Mouse (Mus musculus) adrenal gland, postnatal 4 days (tissue): Measurements from ENCODE around the gene Oscp1. TPM values are rescaled to one million over a fixed set of nuclear protein-coding genes. Genes with fewer than 3 reads are reported as not detected.
A peak's percentile ranks its signal among the peaks of the same experiment; 100 is the strongest.
"Not testable (repeated sequence)": the region's sequence is repeated elsewhere in the genome, so short reads cannot be mapped to it uniquely, and the experiment has no call there.

ENCODE experiments used
- DNase-seq, 2 experiments: peaks; one replicate each; pipeline ENCODE4 v3.0.0; 2021 to 2022; ENCODE audit warnings: low spot score in 2 of 2, mixed read lengths in 2 of 2
- total RNA-seq, 2 experiments: library from RNA; stranded (reverse); gene quantifications; 2 replicates each; pipeline ENCODE4 v1.2.3; 2021

The Oscp1 gene
- total RNA-seq, 2 experiments from 2014 or later = 12.3 to 15.7 TPM

GRCm38 (mm10) chr4:126081601-126082000 lies 23.2 kb downstream of the Oscp1 start:
- DNase-seq = no peak

GRCm38 (mm10) chr4:126083021-126083420 lies 24.7 kb downstream of the Oscp1 start:
- no peak for DNase-seq

DNA sequence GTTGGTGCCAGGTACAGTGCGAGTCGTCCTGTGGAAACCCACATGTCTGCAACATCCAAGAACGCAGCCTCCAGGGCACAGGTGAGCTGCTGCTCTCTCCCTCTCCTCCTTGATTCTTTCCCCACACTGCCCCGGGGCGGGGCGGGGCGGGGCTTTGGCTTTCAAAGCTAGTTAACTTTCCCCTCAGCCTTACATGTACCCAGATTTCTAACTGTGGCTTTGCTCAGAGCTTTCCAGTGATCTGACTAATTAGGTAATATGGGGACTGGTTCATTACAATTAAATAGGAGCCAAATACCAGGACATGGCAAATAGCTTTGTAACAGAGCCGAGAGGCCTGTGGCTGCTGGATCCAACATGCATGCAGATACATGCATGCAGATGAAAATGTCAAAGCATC lies 26.0 kb downstream of the Oscp1 start:
- DNase-seq = no peak

DNA sequence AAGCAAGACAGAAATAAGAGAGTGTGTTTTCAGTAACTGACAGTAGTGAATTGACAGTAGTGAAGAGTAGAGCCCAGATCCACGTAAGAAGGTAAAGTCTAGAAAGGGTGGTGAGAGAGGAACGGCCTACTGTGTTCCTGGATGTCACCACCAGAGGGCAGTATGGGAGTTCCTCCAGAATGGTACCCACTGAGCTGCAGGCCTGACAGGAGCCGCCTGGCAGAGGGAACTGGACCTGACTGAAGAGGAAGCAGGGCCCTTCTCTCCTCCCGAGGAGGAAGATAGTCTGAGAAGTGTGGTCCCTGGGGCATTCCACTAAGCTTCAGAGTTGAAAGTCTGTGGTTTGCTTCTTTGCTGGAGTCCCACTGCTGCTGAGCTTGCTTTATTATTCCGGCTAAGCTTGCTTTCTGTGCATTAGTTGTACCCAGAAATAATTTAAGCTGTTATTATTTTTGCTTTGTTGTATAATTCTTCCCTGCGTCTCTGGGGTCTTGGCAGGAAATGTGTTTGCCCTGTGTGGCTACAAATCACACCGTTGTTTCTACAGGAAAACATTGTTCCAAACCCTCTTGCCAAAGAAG lies 27.7 kb downstream of the Oscp1 start:
- peak in 1 of 2 experiments; percentile 70 for DNase-seq

DNA sequence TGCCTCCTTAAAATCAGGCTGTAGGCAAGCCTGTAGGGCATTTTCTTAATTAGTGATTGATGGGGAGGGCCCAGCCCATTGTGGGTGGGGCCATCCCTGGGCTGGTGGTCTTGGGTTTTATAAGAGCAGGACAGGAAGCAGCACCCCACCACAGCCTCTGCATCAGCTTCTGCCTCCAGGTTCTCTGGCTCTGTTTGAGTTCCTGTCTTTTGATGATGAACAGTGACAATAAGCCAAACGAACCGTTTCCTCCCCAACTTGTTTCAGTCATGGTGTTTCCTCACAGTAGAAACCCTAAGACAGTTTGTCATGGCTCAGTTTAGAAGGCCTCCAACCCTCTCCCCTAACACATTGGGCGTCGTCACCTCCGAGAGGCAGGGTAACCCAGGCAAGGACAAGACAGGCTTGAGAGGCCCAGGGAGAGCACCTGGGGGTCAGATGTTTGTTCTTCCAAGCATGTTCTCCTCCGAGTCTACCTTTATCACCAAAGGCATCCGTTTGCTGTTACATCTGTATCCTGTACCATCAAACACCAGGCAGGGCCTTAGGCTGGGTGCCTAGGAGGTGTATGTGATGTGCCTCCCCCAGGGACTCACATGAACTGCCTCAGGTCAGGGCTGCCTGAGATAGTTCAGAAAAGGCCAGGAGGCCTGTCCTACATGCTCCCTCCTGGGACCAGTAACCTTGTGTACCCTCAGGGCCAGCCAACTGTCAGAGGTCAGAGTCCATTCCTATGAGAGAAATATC lies 31.9 kb downstream of the Oscp1 start:
- DNase-seq = no peak

DNA sequence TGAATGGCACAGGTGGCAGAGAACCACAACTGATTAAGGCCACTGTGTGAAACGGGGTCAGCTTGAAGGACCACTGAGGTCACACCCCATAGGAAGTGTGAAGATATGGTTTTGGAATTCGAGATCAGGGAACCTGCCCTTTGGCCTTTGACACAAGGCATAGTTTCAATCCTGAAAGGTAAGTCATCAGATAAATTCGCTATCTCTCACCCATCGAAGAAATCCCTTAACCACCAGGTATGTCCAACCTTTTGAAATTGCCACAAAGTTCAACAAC lies 32.4 kb downstream of the Oscp1 start:
- DNase-seq = no peak

DNA sequence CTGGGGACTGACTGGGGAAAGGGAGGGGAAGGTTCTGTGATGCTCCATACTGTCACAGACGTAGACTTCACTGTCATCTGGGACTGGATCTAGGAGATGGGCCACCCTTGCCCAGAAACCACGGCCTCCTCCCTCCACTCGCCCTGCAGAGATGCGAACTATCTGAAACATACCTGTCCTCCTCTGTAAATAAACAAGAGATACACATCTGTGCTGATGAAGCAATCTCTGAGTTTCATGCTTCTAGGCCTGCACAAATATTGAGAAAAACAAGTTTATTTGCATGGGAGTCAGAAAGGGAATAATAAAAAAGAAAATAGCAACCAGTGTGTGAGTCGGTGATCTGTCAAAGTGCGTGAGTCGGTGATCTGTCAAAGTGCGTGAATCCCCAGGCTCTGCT lies 33.5 kb downstream of the Oscp1 start:
- no peak for DNase-seq

DNA sequence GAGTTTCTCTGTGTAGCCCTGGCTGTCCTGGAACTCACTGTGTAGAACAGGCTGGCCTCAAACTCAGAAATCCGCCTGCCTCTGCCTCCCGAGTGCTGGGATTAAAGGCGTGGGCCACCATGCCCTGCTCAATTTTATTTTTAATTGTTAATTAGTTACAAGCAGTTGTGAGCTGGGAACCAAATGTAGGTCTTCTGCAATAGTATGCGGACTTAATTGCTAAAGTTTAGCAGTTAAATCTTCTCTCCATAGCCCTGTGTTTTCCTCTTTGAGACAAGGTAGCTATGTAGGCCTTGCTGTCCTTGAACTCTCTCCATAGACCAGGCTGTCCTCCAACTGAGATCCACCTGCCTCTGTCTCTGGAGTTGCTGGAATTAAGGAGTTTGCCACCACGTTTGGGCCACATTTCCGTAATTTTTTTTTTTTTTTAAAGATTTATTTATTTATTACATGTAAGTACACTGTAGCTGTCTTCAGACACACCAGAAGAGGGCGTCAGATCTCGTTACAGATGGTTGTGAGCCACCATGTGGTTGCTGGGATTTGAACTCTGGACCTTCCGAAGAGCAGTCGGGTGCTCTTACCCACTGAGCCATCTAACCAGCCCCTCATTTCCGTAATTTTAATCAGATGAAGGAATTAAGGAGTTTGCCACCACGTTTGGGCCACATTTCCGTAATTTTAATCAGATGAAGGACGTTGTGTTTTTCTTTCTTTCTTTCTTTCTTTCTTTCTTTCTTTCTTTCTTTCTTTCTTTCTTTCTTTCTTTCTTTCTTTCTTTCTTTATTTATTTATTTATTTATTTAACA lies 37.5 kb downstream of the Oscp1 start:
- DNase-seq = not testable (repeated sequence)

- peak; percentile 80 to 87 for DNase-seq
Measured at GRCm38 (mm10) chr4:126096464-126097111, 38.2 kb downstream of the Oscp1 start, which contains the start of gene Lsm10. TSS of gene Lsm10 (plus strand) at chr4:126096623.

GRCm38 (mm10) chr4:126097711-126098253 lies 39.4 kb downstream of the Oscp1 start:
- no peak for DNase-seq

GRCm38 (mm10) chr4:126099365-126099764 lies 41.0 kb downstream of the Oscp1 start:
- no peak for DNase-seq

DNA sequence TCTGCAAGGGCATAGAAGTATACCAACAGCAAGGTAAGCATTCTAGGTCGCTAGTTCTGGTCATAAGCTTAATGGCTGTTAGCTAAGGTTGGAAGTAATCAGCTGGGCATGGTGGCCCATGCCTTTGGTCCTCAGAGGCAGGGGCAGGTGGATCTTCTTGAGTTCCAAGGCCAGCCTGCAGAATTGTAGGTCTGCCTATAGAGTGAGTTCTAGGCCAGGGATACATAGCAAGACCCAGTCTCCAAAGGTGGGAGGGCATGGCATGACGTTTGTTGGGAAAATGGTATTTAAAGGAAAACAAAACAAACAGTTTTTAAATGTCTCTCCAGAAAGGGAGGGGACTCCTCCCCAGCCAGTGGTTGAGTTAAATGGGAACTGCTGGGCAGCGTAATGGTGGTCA lies 42.4 kb downstream of the Oscp1 start:
- no peak for DNase-seq

DNA sequence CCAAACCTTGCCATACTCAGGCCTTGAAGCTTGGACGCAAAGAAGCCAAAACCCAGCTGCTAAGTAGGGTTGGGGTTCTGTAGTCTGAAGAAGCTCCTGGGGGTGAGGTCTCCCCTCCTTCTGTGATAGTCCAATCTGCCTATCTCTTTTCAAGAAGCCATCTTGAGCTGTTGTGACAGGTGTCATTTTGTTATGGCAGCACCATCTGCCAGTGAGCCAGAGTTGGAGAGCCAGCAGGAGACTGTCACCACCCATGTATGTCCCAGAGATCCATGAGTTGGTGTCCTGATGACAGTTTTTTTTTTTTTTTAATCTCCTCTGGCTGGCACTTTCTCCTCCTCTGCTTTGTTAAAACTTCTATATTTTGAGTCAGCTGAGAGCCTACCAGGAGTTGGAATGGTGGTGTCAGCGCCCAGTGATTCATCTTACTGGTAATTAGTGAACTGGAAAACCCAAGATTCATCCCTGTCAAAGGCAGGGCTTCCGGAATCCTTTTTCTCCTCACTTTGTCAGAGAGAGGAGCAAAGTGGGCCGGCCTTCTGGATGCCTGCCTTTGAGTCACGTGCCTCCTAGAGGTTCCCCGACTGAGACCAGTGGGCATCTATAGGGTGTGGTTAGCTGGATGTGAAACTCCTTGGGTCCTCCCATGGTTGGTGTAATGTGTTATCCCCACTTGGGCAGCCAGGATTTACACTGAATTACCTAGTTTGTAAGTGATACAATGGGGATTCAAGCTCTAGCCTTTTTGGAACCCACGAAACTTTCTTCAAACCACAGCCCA lies 43.9 kb downstream of the Oscp1 start:
- no peak for DNase-seq

- peak; percentile 71 to 83 for DNase-seq
Measured at GRCm38 (mm10) chr4:126103057-126103581, 44.8 kb downstream of the Oscp1 start.

GRCm38 (mm10) chr4:126103590-126104068 lies 45.3 kb downstream of the Oscp1 start, which contains the start of gene Stk40:
TSS of gene Stk40 (plus strand) at chr4:126103957.
- peak; percentile 90 to 93 for DNase-seq

- DNase-seq = peak in 1 of 2 experiments; percentile 13
Measured at GRCm38 (mm10) chr4:126104261-126105075, 46.1 kb downstream of the Oscp1 start.

- DNase-seq = no peak
Measured at GRCm38 (mm10) chr4:126105131-126105783, 46.9 kb downstream of the Oscp1 start.

DNA sequence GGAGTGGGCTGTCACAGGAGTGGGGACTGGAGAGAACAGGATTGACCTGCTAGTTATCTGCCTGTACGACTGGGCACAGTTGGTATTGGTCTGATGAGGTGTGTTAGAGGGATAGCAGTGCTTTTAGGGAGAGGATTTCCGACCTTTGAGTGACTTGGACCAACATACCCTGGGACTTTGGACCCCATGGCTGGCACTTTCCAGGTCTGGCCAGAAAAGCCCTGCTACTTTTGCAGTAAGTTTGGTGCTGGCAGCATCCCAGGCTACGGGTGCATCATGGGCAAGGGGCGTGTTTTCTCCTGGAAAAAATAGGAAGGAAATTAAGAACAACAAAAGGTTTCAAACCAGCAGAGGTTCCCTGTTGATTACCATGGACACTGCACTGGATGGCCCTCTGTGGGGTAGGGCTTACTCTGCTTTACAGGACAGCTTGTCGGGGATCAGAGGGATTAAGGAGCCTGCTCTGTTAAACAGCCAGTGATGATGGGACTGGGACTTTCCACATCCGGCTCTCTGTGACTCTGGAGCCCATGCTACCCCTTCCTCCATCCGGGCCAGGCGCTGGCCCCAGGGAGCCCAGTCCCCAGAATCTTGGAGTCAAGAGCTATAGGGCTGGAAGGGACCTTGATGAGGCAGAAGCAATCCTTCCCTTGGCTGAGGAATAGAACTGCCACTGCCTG lies 49.8 kb downstream of the Oscp1 start:
- no peak for DNase-seq
